Mouse (Mus musculus) kidney, postnatal 36 days (tissue): ENCODE measurements at regions not wholly inside any gene's neighbourhood (a gene's known extent, or its start where the extent isn't known, plus 50 kb on each side); places are given as distances from the start of the nearest gene placed in this dataset.
"Not testable (repeated sequence)": the region's sequence is repeated elsewhere in the genome, so short reads cannot be mapped to it uniquely, and the experiment has no call there.

ENCODE experiments used
- DNase-seq, 2 experiments: peaks; one replicate each; pipeline ENCODE4 v3.0.0; 2021 to 2022; ENCODE audit warnings: mixed read lengths in 2 of 2

DNA sequence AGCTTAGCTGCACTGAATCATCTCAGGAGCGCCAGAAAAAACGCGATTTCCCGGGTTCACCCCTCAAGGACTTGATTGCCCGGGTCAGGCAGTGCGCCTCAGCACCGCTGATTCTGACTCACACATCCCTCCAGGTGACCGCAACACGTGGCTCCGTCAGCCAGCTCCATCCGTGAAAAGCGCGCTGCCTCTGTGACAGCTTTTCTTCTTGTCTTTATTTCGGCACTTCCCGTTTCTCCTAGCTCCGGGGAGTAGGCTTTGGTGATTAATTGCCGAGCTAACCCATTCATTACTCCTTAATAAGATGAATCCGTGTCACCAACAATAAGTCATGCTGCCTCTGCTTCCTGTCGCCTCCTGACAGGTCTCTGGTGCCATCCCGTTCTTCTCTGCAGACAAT is 108.6 kb downstream of the Katnal1 start:
- peak; percentile 20 to 29 for DNase-seq

DNA sequence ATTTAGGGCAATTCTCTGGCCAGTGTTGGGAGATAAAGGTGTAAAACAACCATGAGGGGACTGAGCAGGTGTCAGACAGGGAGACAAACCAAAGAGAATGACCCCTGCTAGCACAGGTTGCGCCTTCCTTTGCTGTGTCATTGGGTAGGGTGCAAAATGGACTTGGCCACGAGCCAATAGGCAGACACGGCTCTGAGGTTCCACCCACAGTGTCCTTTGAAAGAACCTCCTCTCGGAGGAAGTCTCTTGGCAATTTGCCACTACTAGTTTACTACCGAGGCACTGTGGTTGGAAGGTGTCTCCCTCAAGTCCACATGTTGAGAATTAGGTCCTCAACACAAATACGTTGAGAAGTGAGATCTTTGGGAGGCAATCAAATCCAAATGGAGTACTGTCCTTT is 109.7 kb downstream of the Katnal1 start:
- peak; percentile 65 to 67 for DNase-seq

DNA sequence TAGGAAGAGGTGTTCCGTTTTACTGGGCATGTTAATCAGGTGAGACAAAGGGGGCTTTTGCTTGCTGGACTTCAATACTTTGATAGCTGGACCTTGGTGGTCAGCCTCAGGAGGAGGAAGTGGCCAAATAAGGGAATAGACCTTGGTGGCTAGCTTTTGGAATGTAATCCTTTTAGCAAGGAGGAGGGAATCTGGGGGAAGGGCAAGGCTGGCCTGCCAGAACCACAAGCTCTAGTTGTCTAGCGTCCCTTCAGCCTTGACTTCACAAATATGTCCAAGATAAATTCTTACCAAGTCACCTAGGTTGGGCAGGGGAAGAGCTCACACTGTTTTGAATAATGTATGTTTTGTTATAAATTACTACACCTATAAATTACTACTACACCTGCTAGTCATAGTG is 110.4 kb downstream of the Katnal1 start:
- DNase-seq: no peak

GRCm38 (mm10) chr5:148812840-148813239 is 116.3 kb downstream of the Katnal1 start:
- no peak for DNase-seq

DNA sequence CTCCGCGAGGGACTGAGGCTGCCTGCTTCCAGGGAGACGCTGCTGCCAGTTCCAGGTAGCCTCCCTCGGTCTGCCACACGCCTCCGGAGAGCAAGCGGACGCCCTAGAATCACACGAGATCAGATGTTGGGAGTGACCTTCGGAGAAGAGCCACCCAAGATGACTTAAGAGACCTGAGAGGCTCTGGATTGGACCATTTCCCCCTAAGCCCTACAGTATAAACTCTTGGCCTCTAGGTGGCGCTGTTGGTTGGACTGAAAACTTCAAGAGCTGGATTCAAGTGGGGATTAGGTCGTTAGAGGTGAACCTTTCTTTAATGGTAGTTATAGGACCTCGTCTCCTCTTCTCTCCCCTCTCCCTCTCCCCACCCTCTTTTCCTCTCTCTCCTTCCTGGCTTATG is 117.1 kb downstream of the Katnal1 start:
- DNase-seq: peak; percentile 62 to 86

DNA sequence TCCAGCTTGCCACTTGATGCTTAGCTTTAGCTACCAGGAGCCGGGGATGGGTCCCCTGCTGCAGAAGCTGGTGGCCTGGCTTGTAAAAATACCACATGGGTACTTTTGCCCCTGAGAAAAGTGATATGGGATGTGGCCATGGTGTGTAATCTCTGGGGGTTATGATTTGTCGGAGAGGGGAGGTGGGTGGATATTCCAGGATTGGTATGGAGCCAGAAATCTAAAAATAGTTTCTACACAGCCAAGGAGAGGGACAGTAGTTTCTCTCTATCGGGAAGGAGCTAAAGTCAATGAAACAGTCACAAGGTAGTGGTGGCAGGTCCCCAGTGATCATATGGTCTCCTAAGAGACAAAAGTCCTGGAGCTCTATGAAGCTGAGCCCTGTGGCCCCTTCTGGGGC is 119.6 kb downstream of the Katnal1 start:
- DNase-seq: no peak

DNA sequence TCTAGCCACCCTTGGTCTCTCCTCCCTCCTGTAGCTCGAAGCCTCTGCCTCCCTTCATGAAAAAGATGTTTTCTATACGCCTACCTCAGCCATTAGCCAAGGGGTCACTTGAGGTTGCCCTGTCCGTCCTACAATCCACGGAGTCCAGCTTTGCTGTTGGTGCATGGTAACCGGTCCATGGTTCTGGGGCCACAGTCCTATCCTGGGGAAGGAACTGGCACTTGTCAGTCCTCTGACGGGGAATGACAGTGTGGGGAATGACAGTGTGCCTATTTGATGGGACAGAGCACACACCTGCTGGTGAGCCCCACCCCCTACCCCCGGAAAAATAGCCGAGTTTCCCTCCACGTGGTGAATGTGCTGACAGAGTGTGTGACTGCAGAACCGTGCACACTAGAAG is 120.1 kb downstream of the Katnal1 start:
- DNase-seq: peak in 1 of 2 experiments; percentile 25

DNA sequence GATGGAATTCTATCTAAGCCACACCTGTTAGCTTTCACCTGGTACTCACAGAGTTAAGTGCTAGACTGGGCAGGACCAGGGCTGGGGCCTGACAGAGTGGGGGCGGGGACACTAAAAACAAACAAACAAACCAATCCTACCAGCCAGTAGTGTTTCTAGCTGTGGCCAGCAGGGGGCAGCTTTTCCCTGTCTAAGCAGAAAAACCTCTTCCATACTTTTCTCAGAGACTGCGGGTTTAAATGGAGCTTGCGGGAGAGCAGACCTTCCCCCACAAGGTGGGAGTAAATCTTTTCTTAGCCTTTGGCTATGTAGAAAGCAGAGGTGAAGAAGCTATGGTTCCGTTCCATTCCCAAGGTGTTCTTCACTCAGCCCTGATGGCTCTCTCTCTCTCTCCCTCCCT is 120.7 kb downstream of the Katnal1 start:
- peak; percentile 58 to 84 for DNase-seq

DNA sequence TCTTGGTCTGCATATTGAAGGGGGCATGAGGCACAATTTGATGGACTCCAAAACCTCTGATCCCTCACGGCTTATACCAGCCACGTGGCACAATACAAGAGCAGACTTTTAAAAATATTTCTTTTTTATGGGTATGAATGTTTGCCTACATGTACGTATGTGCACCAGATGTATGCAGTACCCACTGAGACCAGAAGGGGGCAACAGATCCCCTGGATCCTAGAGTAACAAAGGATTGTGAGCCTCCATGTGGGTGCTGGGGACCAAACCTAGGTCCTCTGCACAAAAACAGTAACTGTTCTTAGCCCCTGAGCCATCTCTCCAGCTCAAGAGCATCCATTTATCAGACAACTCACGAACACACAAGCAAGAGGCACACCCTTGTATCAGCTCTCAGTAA is 121.5 kb downstream of the Katnal1 start:
- no peak for DNase-seq

DNA sequence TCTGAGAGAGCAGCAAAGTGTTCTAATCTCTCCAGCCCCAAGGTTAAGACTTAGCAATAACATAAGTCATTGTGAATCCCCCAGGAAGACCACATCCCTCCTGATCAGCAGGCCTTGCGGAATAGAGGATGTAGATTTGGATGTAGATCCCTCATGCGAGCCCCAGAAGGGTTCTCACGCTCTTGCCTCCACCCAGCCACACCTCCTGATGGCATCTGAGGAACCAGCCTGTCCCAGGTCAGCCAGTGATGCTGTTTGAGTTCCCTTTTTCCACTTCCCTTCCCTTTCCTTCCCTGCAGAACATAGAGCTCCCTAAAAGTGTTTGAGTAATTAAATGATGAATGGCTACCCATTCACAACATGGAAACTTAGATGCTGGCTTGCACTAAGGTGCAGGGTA is 124.1 kb downstream of the Katnal1 start:
- DNase-seq: no peak

DNA sequence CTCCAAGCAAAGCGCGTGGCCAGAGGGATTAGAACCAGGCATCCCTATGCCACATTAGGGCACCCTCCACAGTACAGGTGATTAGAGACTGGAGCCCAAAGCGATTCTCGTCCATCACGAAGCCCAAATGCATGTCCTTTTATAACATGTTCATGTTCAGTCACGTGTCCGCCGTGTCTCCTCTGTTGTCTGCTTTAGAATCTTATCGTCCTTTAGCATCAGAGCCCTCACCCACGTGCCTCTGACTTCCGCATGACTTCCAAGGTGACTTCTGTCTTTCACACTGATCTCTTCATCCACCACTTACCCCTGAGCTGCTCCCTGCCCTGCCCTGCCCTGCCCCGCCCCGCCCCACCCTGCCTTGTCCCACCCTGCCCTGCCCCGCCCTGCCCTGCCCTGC is 125.3 kb downstream of the Katnal1 start:
- no peak for DNase-seq

GRCm38 (mm10) chr5:148802720-148803119 is 126.4 kb downstream of the Katnal1 start:
- DNase-seq: no peak

GRCm38 (mm10) chr5:148798541-148798940 is 130.6 kb downstream of the Katnal1 start:
- DNase-seq: no peak

DNA sequence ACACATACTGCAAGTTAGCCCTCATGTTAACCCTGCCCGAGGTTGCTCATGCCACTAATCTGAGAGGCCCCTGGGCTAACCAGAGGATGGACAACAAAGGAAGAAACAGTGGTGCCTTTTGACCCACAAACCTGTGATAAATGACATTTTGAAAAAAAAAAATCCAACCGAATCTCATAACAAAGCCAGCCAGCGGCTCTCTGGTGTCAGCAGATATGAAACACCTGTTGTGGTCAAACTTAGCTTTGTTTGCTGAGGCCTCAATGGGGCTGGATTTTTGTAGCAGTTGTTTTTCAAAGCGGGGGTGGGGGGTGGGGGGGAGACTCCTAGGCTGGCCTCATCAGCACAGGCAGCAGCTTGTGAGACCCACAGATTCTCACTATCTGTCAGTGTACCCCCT is 133.0 kb downstream of the Katnal1 start:
- DNase-seq: no peak

DNA sequence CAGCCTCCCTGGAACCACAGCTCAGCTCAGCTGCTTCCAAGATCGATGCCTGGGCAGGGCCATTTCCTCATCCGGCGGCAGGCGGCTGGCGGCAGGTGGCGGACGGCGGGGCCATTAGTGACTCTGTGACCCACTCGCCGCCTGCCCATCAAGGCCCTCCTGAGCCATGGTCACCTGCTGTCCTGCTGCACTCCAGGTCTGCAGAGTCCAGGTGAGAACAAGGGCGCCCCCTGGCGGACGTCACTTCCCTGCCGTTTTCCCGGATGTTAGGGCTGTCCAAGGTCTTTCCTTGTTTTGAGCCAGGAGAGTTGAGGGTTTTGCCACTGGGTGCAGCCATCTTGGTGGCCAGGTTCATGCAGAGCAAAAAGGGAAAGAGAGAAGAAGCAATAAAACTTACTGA is 134.7 kb downstream of the Katnal1 start:
- peak; percentile 79 to 92 for DNase-seq

GRCm38 (mm10) chr5:148792736-148793440 is 136.2 kb downstream of the Katnal1 start:
- peak; percentile 80 to 94 for DNase-seq

- DNase-seq: peak in 1 of 2 experiments; percentile 49
These were observed 137.5 kb downstream of the Katnal1 start for GRCm38 (mm10) chr5:148791651-148792050.

DNA sequence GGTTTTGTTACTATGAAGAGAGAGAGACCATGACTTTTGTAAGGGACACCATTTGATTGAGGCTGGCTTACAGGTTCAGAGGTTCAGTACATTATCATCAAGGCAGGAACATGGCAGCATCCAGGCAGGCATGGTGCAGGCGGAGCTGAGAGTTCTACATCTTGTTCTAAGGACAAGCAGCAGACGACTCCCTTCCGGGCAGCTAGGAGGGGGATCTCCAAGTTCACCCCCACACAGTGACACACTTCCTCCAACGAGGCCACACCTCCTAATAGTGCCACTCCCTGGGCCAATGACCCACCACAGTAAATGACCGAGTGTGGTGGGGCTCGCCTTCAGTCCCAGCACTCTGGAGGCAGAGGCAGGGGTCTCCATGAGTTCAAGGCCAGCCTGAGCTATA is 138.8 kb downstream of the Katnal1 start:
- not testable (repeated sequence) for DNase-seq

GRCm38 (mm10) chr5:148789823-148790222 is 139.3 kb downstream of the Katnal1 start:
- peak in 1 of 2 experiments; percentile 43 for DNase-seq

DNA sequence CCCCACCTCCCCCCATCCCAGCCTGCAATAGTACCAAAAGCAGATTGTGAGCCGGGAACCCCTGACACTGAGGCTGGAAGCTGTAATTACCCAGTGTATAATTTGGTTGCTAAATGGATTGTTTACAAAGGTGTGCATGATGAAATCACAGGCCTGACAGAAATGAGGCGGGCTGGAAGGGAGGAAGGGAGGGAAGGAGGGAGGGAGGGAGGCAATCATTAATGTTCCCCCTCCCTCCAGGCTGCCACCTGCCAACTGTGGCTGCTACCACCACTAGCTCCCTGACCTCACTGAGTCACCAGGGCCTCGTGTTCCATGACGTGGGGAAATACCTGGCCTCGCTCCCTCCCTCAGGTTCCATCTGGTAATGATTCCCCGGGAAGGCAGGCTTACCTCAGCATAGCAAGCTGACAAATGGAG is 140.0 kb downstream of the Katnal1 start:
- DNase-seq: peak; percentile 87 to 94

- DNase-seq: peak in 1 of 2 experiments; percentile 27
These were observed 140.4 kb downstream of the Katnal1 start for GRCm38 (mm10) chr5:148788690-148789089.

GRCm38 (mm10) chr5:148787270-148787669 is 141.8 kb downstream of the Katnal1 start:
- peak; percentile 59 to 66 for DNase-seq

DNA sequence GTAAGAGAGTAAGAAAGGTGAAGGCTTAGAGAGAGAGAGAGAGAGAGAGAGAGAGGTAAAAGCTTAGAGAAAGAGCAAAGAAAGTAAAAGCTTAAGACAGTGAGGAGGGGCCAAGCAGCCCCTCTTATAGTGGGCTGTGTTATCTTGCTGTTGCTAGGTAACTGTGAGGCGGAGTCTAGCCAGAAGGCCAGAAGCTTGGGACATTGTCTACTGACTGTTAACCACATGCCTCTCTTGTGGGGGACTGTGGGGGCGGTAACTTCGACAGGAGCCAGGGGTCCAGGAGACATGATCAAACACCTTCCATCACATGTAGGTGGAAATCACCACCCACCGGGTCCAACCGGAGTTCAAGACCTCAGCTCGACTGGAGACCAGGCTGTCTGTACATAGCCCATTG is 148.0 kb downstream of the Katnal1 start:
- not testable (repeated sequence) for DNase-seq

GRCm38 (mm10) chr5:148776796-148777659 is 152.1 kb downstream of the Katnal1 start:
- DNase-seq: no peak
